Mouse (Mus musculus): ENCODE data around the gene Tubb5. TPM values are rescaled to one million over a fixed set of nuclear protein-coding genes. Genes with fewer than 3 reads are reported as not detected.

The Tubb5 gene
- total and polyA plus RNA-seq, 2 experiments from 2014 or later: 1,872 to 3,416 TPM

GRCm38 (mm10) chr17:35837487-35837886, 619 bp downstream of the Tubb5 start:
- no peaks in the 10 kb centered on the region; the same call in 1 of the 2 replicates for H3K4me1 ChIP-seq (ENCODE audit: insufficient read depth, low read length)
- peak overlapping the region; percentile 97 for H3K9ac ChIP-seq (replicated peaks; ENCODE audit: low read length, poor library complexity, severe bottlenecking)
- WGBS: 0% methylated on average over 18 of the region's 18 CpGs
- TF ChIP-seq CTCF (IDR thresholded peaks at IDR 0.05): no peak
- DNase-seq (ENCODE audit: low spot score) (peak; percentile 70), ATAC-seq (ENCODE audit: low FRiP score) (peak; percentile 6; the same call in 1 of the 2 replicates)
- peak overlapping the region; percentile 95 for H3K27ac ChIP-seq (ENCODE audit: low read depth, low read length)
- H3K4me3 ChIP-seq (ENCODE audit: low read depth, low read length): peak overlapping the region; percentile 71
- peak overlapping the region; percentile 75 for H3K4me2 ChIP-seq (ENCODE audit: low read depth, low read length, poor library complexity, severe bottlenecking)
- no peaks in the 10 kb centered on the region for H3K9me3 ChIP-seq (ENCODE audit: low read length)
- H3K36me3 ChIP-seq (ENCODE audit: insufficient read depth, low read length): peaks cover 25% of the 10 kb centered on the region
- no peaks in the 10 kb centered on the region for H3K27me3 ChIP-seq (ENCODE audit: insufficient read depth, low read length)

- Histone ChIP-seq H3K4me1 (ENCODE audit: insufficient read depth, low read length) (no peaks in the 10 kb centered on the region; the same call in 1 of the 2 replicates), H3K27ac (ENCODE audit: low read depth, low read length) (peak overlapping the region; percentile 95), H3K4me2 (ENCODE audit: low read depth, low read length, poor library complexity, severe bottlenecking) (peak overlapping the region; percentile 75), H3K4me3 (ENCODE audit: low read depth, low read length) (peak overlapping the region; percentile 71), H3K9ac (replicated peaks; ENCODE audit: low read length, poor library complexity, severe bottlenecking) (peak overlapping the region; percentile 97), H3K9me3 (ENCODE audit: low read length) (no peaks in the 10 kb centered on the region), H3K36me3 (ENCODE audit: insufficient read depth, low read length) (peaks cover 29% of the 10 kb centered on the region), H3K27me3 (ENCODE audit: insufficient read depth, low read length) (no peaks in the 10 kb centered on the region)
- ATAC-seq (ENCODE audit: low FRiP score) (peak; percentile 47), DNase-seq (ENCODE audit: low spot score) (peak; percentile 92)
- whole genome bisulfite sequencing: 0% methylated on average over 22 of the region's 25 CpGs
- TF ChIP-seq CTCF (IDR thresholded peaks at IDR 0.05): no peak
Measured at GRCm38 (mm10) chr17:35836991-35837422, 1.1 kb downstream of the Tubb5 start.

- Histone ChIP-seq H3K4me1 (ENCODE audit: insufficient read depth, low read length) (no peaks in the 10 kb centered on the region; the same call in 1 of the 2 replicates), H3K36me3 (ENCODE audit: insufficient read depth, low read length) (peaks cover 29% of the 10 kb centered on the region), H3K27ac (ENCODE audit: low read depth, low read length) (peak overlapping the region; percentile 95), H3K27me3 (ENCODE audit: insufficient read depth, low read length) (no peaks in the 10 kb centered on the region), H3K4me3 (ENCODE audit: low read depth, low read length) (peak overlapping the region; percentile 71), H3K9me3 (ENCODE audit: low read length) (no peaks in the 10 kb centered on the region), H3K9ac (replicated peaks; ENCODE audit: low read length, poor library complexity, severe bottlenecking) (peak overlapping the region; percentile 97), H3K4me2 (ENCODE audit: low read depth, low read length, poor library complexity, severe bottlenecking) (peak overlapping the region; percentile 75)
- DNase-seq (ENCODE audit: low spot score) (peak; percentile 97), ATAC-seq (ENCODE audit: low FRiP score) (peak; percentile 6; the same call in 1 of the 2 replicates)
- peak; percentile 95 for TF ChIP-seq CTCF (IDR thresholded peaks at IDR 0.05)
- WGBS: 7% methylated on average over 23 of the region's 24 CpGs
Measured at GRCm38 (mm10) chr17:35836178-35836965, 1.7 kb downstream of the Tubb5 start.

GRCm38 (mm10) chr17:35835424-35836140, 2.5 kb downstream of the Tubb5 start:
- H3K36me3 ChIP-seq (ENCODE audit: insufficient read depth, low read length): peaks cover 29% of the 10 kb centered on the region
- H3K4me2 ChIP-seq (ENCODE audit: low read depth, low read length, poor library complexity, severe bottlenecking): peak overlapping the region; percentile 75
- H3K27ac ChIP-seq (ENCODE audit: low read depth, low read length): 0 out of 2 replicates have a peak overlapping the region, but pooled peaks have one; percentile 95
- no peak for DNase-seq (ENCODE audit: low spot score)
- no peaks in the 10 kb centered on the region for H3K9me3 ChIP-seq (ENCODE audit: low read length)
- ATAC-seq (ENCODE audit: low FRiP score): no peak
- 72% methylated on average over 26 of the region's 26 CpGs for WGBS
- H3K27me3 ChIP-seq (ENCODE audit: insufficient read depth, low read length): no peaks in the 10 kb centered on the region
- peak overlapping the region; percentile 19; the same call in 1 of the 2 replicates for H3K9ac ChIP-seq (replicated peaks; ENCODE audit: low read length, poor library complexity, severe bottlenecking)
- H3K4me3 ChIP-seq (ENCODE audit: low read depth, low read length): peak overlapping the region; percentile 71
- TF ChIP-seq CTCF (IDR thresholded peaks at IDR 0.05): no peak
- H3K4me1 ChIP-seq (ENCODE audit: insufficient read depth, low read length): no peaks in the 10 kb centered on the region; the same call in 1 of the 2 replicates

GRCm38 (mm10) chr17:35834696-35835422, 3.2 kb downstream of the Tubb5 start:
- peak; percentile 39; the same call in 1 of the 2 replicates for TF ChIP-seq CTCF (IDR thresholded peaks at IDR 0.05)
- Histone ChIP-seq H3K27me3 (ENCODE audit: insufficient read depth, low read length) (no peaks in the 10 kb centered on the region), H3K27ac (ENCODE audit: low read depth, low read length) (no peak overlapping the region), H3K4me2 (ENCODE audit: low read depth, low read length, poor library complexity, severe bottlenecking) (peak overlapping the region; percentile 75), H3K4me3 (ENCODE audit: low read depth, low read length) (peak overlapping the region; percentile 71), H3K4me1 (ENCODE audit: insufficient read depth, low read length) (no peaks in the 10 kb centered on the region; the same call in 1 of the 2 replicates), H3K9me3 (ENCODE audit: low read length) (no peaks in the 10 kb centered on the region), H3K36me3 (ENCODE audit: insufficient read depth, low read length) (peaks cover 29% of the 10 kb centered on the region), H3K9ac (replicated peaks; ENCODE audit: low read length, poor library complexity, severe bottlenecking) (0 out of 2 replicates have a peak overlapping the region, but pooled peaks have one; percentile 19)
- 69% methylated on average over 26 of the region's 26 CpGs for whole genome bisulfite sequencing
- ATAC-seq (ENCODE audit: low FRiP score) (no peak), DNase-seq (ENCODE audit: low spot score) (peak; percentile 50)

All from midbrain, postnatal 0 days (tissue).